Mouse (Mus musculus) MN1 (cell line): Measurements from ENCODE around the gene Nbr1.
A peak's percentile ranks its signal among the peaks of the same experiment; 100 is the strongest.

ENCODE experiments used
- DNase-seq: peaks from one replicate; pipeline ENCODE4 v3.0.0-alpha.2; 2016; ENCODE audit warnings: low spot score

Nbr1 gene

DNA sequence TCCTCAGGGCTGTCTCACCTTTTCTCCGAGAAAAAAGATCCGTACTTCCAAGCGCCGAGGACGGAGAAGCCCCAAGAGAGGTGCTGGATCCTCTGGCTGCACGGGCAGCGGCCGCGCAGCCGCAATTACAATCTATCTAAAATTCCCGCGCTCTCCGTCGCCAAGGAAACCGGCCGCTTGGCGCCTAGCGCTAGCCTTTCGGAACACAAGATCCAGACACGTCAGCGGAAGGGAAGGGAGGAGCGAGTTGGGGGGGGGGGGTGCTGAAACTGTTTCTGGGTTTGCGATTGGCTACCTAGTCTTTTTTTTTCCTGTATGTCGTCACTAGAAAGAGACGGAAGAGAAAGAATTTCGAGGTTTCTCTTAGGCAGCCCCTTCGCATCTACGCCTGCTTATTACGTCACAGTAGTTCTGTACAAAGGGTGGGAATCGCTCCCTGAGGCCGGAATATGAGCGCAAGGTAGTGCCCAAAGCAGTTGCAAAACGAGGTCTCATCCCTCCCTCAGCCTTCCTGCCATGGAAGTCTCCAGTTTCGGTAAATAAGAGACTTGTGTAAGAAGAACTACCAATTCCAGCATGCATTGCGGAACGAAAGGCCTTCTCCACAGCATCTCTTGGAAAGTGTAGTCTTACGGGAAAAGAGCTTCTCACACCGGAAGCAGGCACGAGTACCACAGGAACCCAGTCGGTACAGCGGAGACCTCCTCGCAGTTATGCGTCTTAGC, at the start of gene Nbr1, which contains the start of gene Brca1:
TSS of gene Nbr1 (plus strand) at position 399 of the 725 bp plus-strand sequence.
TSS of gene Brca1 (minus strand) at position 205 of the 725 bp plus-strand sequence.
- DNase-seq: peak; percentile 96

- DNase-seq: no peak
Measured at GRCm38 (mm10) chr11:101506269-101506780, 45.6 kb upstream of the Nbr1 start.

GRCm38 (mm10) chr11:101507090-101507489, 44.9 kb upstream of the Nbr1 start:
- no peak for DNase-seq

- no peak for DNase-seq
Measured at GRCm38 (mm10) chr11:101518937-101519336, 33.0 kb upstream of the Nbr1 start.

GRCm38 (mm10) chr11:101519364-101519763, 32.6 kb upstream of the Nbr1 start:
- no peak for DNase-seq

- no peak for DNase-seq
Measured at GRCm38 (mm10) chr11:101524446-101524845, 27.5 kb upstream of the Nbr1 start.

DNA sequence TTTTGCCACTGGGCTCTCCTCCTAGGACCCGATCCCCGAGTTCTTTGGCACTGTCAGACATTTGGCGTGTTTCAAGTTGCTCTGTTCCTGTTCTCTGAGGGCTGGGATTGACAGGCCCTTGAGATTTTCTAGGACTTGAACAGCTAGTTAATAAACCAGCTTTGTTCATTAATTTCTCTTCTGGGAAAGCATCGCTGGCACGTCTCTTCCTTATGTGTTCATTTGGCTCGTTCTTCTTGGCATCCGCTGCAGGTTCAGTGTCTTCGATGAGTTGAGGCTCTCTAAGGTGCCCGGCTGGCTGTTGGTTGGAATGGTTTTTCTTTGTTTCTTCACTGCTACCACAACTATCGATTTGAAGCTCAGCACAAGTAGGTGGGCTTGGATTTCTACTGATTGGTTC, 26.9 kb upstream of the Nbr1 start:
- no peak for DNase-seq

DNA sequence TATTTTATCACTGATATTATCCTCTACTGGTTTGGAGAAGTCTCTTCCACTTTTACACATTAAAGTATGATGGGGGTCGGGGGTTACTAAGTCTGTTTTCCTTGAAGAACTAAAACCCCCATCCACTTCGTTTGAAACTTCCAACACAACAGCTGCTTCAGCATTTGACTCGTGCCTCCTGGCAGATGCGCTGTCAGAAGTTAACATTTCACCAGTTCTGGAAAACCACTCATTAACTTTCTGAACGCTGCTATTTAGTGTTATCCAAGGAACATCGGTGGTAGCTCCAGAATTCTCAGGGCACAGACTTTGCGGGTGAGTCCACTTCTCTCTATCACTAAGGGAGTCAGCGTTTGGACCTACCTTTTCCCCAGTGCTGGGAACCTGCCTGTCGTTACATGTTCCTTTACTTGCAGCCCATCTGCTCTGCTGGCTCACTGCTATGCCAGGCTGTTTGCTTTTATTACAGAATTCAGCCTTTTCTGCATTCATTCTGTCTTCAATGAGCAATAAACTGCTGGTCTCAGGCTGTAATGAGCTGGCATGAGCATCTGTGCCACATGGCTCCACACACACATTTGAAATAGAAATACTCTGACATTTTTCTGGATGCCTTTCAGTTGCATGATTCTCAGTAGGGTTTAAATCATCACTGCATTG, 25.9 kb upstream of the Nbr1 start:
- DNase-seq: no peak

DNA sequence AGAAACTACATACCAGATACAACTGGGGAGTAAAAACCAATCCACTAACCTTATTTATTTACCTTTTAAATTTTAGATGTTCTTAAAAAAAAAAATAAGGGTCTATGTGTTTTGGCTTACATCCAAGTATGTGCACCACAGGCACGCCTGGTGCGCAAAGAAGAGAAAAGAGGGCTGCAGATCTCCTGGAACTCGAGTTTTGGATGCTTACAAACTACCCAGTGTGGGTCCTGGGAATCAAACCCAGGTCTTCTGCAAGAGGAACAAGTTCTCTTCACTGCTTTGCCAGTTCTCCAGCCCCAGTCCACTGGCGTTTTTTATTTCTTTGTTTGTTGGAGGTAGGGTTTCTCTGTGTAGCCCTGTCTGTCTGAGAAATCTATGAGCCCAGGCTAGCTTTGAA, 25.3 kb upstream of the Nbr1 start:
- no peak for DNase-seq

GRCm38 (mm10) chr11:101543533-101543932, 8.4 kb upstream of the Nbr1 start:
- DNase-seq: peak; percentile 45

DNA sequence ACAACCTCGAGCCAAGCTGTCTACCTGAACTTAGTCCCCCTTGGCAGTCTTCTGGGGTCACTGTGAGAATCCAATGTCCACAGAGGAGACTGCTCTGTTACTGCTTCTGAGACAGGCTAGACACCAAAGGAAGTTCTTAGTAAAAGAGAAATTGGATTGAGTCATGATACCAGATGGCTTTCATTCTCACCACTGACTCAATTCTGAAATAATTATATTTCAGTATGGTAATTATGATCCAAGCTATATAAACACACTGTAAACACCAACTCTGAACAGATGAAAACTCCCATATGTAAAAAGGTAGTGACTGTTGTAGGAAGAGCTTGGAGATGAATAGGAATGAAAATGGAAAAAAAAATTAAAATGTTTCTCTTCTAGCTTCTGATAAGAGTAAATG, 7.8 kb upstream of the Nbr1 start:
- no peak for DNase-seq

DNA sequence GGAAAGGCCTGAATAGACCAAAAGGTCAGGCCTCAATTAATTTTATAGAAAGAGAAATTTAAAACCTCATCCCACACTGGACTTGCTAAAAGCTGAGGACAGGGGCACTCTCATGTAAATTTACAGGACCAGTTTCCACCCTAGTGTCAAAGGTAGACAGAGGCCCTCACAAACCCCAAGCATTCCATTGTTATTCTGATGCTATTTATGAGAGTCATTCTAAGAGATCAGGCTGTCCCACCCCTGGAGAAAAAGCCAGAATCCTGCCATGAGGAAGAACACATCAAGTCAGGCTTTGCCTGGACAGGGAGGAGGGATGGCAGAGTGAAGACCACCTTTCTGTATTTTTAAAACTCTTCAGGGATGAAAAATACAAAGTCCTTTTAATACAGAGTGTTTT, 3.4 kb upstream of the Nbr1 start:
- DNase-seq: no peak

DNA sequence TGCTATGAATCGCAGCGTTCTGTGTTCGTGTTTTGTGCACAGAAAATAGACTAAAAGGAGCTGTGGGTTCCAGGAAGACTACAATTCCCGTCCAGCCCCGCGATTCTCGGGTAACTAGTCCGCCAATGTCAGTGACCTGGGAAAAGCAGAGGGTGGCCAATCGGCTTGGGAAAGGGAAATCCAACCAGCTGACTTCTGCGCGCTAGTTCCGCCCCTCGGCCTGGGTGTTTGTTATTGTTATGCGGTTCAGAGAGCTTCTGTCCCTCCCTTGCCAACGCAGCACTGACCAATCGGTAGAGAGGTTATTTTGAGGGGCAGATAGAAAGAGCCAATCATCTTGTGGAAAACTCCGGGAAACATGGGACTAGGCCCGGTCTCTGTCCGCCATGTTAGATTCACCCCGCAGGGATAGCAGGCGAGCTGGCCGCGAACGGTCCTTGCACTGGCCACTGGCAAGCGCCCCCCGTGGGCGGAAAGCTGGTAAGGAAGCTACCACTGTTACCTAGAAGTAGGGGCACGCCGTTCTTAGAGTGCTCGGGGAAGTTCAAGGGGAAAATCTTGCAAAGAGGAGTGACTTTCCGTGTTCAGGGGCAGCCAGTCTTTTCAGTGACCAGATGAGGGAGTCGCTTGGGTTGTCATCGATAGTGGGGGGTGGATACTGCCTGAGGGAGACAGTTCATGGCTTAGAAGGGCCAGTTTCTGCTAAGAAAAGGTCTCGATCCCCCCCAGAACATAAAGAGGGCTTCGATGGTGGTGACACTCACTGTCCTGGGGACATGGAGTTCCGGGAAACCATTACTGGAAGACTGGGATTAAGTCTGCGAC, 739 bp downstream of the Nbr1 start:
- peak; percentile 98 for DNase-seq

GRCm38 (mm10) chr11:101553354-101553930, 1.5 kb downstream of the Nbr1 start:
- DNase-seq: no peak

DNA sequence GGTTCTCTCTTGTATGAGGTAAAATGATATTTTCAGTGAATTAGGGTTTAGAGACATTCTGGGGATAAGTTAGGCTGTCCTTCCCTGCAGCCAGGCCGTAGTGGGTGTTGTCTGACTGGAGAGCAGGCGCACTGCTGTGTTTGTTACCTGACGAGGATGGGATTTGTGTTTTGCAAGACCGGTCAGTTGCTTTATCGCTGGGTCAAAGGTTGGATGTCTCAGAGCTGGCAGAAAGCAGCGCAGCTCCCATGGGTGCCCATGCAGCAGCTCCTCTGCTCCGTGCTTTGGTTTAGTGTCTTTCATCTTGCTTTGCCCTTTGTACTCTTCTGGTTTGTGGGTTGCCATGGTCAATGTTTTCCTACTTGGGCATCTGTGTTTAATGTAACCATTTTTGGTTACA, 4.6 kb downstream of the Nbr1 start:
- DNase-seq: no peak

DNA sequence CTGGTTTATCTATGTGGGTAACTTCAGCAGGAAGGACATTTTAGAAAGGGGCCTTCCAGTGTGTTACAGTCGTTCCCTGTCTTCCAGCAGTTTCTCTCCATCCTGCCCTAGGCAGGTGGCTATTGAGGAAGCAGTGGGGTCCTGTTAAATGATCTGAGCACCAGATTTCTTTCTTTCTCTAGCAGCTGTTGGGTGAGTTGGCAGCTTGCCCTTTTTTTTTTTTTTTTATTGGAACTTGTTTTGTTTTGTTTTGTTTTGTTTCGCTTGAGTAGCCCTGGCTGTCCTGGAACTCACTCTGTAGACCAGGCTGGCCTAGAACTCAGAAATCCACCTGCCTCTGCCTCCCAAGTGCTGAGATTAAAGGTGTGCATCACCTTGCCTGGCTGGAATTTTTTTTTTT, 5.0 kb downstream of the Nbr1 start:
- peak; percentile 55 for DNase-seq

GRCm38 (mm10) chr11:101562391-101562790, 10.4 kb downstream of the Nbr1 start:
- peak; percentile 72 for DNase-seq

- DNase-seq: no peak
Measured at GRCm38 (mm10) chr11:101568421-101568820, 16.5 kb downstream of the Nbr1 start.

DNA sequence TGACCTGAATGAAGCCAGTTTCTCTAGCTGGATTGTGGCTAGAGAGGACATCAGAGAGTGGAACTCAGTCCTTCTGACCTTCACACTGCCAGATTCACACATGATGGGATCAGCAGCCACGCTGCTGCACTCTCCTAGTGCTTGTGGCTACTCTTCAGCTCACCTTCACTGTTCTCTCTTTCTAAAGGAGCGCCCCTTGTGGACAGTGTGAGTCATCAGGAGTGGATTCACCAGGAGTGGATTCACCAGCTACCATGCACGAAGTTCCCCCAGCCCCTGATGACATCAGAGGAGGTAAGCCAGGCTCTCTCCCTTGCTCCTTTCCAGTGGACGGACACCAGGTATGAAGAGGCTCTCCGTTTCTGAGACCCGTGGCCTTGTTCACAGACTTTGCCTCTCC, 24.2 kb downstream of the Nbr1 start:
- DNase-seq: no peak

DNA sequence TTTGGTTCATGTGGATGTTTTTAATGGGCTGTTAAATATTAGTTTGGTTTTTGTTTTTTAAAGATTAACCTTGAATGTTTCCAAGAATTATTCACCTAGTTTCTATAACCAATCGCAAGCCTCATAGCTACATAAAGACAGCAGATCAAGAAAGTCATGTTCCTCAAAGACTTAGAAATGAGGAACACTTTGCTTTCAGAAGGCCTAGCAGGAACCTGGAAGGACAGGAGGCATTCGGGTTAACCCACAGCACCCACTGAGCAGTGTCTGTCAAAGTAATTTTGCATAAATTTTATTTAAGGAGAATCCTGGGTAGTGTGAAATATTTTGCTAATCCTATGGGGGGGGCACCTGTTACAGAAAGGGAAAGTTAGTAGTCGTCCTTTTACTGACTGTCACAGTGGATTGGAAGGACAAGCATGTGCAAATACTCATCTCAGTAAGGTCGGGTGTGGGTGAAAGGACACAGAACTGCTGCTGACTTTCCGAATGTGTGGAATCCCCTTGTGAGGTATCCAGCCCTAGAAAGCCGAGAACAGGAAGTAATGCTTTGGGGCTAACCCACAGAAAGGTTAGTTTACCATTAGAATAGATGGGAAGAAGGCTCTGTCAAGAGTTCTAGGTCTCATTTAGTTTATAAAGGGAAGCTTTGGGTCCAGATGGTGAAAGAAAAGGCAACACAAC, 29.3 kb downstream of the Nbr1 start:
- DNase-seq: no peak
